Mouse (Mus musculus) kidney, postnatal 4 days (tissue): ENCODE measurements around the gene Mgll.

Source experiments
- DNase-seq, 2 experiments: peaks; one replicate each; pipeline ENCODE4 v3.0.0; 2021; ENCODE audit warnings: mixed read lengths in 2 of 2

Mgll gene

DNA sequence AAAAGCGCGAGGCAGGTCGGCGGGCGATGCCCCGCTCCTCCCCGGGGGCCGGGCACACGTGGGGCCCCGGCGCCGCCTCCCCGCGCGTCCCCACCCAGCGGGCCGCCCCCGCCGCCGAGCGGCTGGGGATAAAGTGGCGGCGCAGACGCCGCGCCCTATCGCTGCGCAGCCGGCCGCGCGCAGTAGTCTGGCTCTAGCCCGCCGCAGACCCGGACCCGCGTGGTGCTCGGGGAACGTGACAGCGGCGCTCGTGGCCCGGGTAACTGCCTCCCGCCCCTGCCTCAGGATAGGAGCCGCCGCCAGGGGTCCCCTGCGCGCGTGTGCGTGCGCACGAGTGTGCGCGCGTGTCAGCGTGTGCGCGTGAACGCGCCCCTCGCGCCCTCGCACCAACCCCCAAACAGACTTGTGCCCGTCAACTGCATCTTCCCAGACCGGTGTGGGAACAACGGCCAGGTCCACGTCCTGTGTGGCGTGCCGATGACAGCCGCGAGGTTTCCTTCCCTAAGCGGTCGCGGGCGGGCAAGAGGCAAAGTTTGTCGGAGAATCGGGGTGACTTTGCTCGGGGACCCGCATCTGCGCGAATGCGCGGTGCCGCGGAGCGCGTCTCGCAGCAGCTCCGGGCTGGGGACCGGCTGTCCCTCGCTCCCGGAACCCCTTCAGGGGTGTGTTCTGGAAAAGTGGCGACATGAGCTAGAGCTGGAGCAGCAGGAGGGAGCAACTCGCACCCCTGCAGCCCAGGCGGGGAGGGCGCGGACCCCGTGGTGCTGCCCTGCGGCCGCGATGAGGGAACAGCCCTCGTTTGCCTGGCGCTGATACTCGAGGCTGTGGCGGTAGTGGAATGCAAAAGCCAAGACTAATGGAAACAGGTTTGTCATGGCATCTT, at the start of gene Mgll:
TSS of gene Mgll (plus strand) at position 100 of the 883 bp plus-strand sequence.
- DNase-seq: peak; percentile 70 to 81

DNA sequence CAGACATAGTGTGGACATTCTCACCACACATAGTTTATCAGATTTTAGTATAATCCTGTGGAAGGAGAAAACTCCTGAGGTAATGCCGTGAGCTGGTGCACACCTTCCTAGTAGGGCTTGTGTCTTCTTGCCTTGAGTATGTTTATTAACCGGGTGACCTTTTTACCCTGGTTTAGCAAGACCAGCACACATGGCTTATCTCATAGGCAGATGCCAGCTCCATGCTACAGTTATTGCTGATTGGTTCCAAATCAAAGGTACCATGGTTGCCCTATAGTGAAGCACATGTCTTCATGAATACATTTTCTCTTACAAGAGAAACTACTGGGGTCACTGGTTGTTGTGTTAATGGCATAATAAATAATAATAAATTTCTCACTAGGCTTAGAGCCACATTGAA, 48.4 kb upstream of the Mgll start:
- DNase-seq: no peak

DNA sequence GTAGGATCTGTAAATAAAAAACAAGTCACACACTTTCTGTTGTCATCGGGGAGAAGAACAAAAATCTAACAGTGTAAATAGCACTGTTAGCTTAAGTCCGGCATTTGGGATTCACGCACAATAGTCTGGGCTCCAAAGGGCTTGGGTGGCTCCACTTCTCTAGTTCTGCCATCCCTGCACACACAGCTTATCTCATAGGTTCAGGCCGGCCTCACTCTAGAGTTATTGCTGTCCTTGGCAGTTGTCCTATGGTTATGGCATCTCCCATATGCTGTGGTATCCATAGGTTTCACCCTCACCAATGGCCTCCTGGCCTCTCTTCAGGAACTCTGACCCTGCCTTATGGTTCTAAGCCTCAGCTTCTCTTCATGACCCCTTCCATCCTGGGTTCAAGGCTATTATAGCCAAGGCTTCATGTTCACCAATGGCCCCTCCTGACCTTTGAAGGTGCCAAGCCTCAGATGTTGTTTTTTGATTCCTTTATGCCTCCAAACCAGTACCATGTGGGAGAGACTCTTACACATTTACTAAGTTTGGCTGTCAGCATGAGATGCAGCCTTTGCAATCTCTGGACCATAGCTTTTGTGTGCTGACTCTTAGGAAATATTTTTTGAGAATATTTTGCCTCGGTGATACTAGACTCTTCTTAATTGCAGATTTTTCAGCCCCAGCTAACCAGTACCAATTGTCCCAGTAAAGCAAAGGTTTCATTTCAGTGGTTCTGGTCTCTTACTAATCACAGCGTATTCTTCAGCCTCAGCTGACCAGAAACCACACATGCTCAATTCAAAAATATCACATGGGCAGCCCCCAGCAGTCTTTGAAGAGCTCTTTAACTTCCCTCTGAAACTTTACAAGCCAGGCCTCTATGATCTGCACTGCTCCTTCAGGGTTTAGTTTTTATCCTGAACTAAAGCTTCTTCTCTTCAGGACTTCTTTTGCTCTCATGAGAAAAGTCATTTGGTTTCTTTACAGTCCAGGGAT, 47.2 kb upstream of the Mgll start:
- no peak for DNase-seq

DNA sequence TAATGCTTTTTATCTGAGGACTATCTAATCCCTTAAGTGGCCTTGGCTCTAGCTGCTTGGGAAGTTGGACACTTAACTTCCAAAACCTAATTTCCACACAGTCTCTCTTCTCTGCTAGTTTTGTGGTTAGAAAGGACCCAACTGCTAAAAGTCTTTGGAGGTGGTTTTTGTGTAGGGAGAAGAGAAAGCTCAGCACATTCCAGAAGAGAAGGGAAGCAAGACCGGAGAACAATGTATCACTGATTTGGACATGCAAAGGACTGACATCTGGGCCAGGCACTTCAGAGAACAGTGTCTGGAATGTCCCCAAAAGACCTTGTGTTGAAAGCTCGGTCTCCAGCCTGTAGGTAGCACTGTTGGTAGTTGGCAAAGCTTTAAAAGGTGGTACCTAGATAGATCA, 46.5 kb upstream of the Mgll start:
- no peak for DNase-seq

DNA sequence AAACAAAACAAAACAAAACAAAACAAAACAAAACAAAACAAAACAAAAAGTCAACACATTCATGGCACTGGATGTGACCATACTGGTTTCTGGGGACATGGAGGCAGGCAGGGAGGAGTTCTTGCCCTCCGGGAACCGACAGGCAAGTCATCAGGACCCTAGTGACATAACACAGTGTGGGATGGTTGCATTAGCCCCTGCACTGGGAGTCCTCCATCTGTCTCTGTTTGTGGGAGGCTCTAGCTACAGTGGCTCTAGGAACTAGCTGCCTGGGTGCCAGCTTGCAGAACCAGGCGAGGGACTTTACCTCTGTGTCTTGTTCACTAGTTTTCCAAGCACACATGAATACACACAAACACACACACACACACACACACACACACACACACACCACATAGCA, 43.2 kb upstream of the Mgll start:
- no peak for DNase-seq

DNA sequence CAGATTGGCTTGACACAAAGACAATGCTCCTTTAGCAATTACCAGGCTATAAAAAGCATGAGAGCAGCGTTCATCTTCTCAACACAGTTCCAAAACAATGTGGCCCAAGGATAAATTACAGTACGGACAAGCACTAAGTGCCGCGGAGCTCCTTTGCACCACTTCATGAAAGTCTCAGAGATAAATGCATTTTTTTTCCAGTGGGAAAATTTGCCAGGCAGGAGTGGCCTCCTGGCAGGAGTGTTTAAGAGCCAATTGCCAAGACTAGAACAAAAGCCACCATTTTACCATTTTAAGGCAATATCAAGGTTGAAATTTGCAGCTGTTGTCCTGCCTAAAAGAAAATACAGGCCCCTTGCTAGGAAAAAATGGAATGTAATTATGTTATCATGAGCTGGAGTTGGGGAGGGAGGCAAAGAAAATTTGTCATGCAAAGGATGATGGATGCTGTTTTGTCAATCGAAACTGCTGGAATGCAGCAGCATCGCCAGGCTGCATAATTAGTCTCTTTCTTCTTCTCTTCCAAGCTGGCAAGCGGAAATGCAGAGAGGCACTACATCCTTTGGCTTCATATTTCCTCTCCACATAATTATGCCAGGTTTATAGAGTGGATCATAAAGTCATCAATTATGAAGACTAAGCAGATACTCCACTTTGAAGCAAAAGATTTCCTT, 40.7 kb upstream of the Mgll start:
- no peak for DNase-seq

DNA sequence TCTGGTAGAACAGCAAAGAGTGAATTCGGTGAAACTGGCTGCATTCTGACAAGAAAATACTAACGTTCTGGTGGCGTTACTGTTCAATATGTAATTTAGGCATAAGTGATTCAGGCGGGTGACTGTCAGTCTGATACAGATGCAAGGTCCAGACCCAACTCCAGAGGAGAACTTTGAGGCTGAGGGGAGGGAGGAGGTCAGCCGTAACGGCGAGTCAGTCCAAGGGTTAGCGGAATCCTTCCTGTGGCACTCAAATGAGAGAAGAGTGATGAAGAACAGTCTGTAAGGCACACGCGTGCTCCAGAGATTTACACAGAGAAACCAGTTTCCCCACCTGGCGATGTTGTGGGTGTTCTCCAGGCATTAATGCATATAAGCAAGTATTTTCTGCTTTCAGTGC, 36.0 kb upstream of the Mgll start:
- peak in 1 of 2 experiments; percentile 27 for DNase-seq

DNA sequence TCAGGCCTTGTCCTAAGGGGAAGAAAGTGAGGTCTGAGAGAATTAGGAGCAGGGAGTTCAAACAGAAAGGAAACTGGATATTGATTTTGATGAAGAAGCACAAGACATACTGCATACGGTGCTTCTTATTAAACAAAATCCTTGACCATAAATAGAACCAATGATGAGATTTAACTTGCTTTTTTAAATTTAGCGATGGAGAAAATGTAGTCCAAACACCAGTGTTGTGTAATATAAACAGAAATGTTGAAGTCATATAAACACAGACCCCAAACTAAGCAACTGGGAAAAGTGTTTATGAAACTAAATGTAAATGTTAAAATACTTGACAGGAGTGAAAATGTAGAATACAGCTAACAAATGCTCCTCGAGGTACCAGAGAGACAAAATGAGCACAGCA, 35.5 kb upstream of the Mgll start:
- DNase-seq: no peak

DNA sequence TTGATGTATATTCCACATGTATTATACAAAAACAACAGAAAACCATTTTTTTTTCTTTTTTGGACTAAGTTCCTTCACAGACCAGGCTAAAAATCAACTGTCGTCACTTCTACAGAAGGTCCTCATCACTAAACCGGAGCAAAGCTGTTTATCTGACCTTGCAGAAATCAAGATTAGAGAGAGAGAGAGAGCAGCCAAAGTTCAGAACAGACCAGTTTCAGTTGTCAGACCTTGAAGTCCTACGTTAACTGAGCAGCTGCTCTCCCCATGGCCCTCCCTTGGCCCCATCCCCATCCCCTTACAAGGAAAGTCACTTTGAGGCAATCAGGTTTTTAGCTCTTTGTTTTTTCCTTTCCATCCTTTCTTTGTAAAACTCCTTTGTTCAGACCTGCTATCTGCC, 34.0 kb upstream of the Mgll start:
- DNase-seq: peak in 1 of 2 experiments; percentile 35

DNA sequence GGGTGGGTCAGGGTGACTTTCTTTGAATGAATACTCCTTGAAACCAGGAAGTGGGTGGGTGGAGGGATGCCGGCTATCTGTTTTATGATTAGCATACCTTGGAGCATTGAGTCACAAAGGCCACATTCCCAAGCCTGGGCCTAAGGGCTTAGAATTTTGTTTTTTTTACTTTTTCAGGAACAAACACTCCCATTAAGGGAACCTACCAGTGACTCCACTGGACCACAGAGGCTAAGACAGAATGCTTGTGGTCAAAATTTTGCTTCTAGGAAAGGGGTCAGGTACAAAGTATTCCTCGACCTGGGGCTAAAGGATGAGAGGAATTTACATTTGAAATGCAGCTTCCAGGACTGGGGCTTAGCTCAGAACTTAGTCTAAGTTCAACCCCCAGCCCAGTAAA, 32.9 kb upstream of the Mgll start:
- no peak for DNase-seq

DNA sequence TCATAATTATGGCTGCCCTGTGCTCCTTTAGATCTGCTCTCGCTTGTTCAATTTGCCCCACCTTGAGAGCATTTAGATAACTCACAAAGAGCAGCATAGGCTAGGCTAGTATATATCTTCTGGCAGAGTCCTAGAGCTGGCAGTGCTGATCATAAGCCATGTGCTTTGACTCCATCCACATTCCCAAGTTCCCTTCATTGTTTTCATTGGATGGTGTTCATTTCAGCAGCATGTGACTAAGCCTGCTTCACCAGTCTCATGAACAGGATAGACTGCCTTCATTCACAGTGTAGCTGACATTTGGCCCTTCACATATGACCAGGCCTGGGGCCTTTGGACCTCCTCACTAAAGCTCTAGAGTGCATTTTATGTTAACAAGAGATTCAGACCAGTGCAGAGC, 21.3 kb upstream of the Mgll start:
- no peak for DNase-seq

DNA sequence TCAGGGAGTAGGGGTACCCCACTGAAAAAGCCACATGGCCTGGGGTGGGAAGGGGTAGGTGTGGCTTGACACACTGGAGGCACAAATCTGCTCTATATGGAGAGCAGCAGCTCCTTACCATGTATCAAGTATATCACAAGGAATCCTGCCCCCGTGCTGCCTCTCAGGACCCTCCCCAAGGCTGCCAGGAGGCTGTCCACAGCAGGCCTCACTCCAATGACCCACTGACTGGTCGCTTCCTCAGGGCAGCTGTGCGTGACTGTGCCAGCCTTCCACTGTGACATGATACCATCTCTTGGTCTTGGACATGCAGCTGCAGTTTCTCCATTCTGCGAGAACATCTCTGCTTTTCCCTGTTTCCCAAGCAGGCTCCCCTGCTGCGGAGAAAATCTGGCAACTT, 20.5 kb upstream of the Mgll start:
- no peak for DNase-seq

DNA sequence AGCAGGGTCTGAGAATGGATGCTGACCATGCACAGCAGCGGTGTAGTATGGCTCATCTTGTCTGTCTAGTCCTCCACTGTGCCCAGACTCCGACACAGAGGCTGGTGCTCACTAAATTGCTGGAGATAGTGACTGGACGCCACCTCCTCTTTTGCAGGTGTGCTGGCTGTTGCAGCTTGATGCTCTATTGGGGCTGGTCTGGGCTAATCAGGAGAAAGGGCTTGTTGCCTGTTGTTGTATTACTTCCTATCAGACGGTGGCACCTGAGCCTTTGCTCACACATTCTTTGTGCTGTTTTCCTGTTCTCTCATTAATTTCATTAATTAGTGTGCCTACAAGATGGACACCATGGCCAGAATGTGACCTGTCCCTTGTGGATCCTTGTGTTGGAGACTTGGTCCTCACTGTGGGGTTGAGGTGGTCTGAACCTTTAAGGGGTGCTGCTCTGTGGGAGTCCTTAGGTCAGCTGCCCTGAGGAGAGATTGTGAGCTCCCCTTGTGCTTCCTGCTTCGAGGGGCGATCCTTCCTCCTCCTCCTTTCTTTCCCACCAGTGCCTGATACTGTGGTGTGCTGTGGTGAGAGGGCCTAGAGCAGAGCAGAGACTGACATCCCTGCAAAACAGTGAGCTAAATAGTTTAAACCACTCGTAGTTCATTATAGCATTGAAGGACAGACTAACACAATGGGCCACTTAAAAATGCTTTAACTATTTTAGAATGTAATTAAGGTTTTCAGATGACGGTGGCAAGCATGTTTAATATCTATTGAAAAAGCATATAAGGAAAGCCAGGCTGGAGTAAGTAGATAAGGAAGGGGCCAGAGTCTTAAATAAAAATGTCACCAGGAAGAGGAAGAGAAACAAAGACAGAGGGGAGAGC, 15.6 kb upstream of the Mgll start:
- DNase-seq: no peak

DNA sequence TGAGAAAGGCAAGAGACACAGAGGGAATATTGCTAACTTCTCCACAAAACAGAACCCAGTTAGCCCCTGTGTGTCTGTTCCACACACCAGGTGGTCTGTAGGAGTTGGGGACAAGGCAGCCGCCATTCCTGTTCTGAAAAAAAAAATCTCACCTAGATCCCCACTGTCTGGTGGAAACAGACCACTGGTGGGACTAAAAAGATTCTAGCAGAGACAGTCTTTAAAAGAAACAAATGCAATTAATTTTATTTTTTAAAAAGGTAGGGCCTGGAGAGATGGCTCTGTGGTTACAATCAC, 15.0 kb upstream of the Mgll start:
- DNase-seq: no peak

DNA sequence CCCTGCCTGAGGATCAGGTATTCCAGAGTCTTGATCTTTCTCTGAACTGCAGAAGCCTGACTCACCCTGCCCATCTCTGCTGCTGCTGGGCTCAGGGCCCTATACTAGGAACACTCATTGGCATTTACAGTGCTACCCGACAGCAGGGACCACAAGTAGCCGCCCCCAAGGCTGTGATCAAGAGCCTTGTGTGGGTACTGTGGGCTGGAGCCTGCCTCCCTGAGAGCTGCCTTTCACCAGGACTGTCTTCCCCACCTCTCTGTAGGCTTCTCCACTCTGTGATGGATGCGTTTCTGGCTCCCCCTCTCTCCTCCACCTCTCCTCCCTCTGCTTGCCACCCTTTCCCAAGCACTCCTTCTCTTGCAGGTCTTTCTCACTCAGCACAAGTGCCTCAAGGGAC, 12.9 kb upstream of the Mgll start:
- DNase-seq: no peak

DNA sequence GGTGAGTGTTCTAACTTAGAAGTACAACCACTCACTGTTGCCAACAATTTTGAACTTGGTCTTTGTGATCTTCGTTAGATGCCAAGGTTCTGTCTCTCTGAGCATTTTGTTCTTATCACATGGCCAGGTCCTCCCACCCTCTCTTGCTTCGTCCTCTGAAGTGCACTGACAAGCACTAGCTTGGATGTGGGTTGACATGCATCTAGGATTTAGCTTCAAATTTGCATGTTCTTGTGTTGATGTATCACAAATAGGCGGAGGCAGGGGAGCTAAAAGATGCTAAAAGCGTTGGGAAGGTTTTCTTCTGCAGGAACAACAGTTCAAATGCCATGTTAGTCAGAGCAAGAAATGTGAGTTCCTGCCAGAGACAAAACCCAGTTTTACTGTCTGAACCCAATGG, 12.1 kb upstream of the Mgll start:
- no peak for DNase-seq

DNA sequence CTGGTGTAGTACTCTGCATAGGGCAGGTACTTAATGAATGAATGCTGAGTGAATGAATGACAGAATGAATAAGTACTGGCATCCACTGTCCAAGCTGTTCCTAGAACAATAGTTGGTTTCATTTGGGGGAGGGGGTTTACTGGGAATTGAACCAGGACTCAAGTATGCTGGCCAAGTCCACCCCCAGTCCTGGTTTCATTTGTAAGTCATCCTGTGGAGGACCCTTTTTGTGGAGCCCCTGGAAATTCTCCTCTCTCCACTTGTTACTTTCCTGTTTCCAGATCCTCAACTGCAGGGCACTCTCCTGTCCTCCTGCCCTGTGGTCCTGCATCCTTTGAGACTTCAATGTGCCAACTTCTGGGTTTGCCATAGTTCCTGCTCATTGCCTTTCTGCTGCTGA, 10.9 kb upstream of the Mgll start:
- DNase-seq: no peak

DNA sequence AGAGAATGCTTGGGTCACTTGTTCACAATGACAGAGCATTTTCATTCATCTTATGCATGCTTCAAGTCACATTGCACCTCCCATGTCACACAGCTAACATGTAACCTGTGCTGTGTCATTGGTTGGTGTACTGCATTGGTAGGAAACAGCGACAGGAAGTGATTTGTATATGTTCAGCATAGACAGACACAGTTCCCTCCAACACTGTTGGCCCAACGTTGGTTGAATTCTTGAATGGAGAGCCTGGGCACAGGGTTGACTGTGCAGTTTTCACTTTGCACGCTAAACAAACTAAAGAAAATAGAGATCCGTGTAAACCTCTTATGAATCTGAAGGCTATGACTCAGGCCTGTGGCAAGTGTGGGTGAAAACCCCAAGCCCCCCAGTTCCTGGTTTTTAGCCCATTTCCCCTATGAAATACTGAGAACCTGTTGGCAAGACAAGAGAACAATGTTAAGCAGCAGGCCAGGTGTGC, 10.0 kb upstream of the Mgll start:
- DNase-seq: no peak

DNA sequence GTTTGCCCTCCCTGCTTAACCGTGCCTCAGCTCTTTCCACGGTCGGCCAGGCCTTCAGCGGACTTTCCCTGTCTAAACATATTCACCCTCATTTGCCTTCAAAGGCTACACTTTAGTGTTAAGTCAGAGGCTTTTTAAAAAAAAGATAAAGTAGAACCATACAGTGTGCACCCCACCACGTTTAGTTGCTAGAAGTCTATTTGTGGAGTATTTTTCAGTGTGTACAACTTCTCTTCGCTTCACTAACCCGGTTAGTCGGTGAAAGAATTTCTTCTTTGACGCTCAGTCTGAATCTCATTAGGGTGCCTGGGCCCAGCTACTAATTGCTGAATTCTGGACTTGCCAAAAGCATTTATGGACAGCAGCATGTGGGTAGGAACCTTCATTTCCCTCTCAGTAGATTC, 8.8 kb upstream of the Mgll start:
- DNase-seq: no peak

DNA sequence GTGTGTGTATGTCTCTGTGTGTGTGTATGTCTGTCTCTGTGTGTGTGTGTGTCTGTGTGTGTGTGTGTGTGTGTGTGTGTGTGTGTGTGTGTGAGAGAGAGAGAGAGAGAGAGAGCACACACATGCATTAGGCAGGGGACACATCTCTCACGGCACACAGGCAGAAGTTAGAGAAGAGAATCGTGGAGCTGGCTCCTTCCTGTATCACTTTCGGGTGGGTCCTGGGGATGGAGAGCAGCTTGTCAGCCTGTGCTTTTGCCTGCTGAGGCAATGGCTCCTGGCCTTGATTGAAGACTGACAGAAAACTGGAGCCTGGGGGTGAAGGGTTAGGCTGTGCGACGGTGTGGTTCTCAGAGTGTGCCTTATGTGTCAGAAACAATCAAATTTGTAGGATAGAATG, 8.2 kb upstream of the Mgll start:
- no peak for DNase-seq

DNA sequence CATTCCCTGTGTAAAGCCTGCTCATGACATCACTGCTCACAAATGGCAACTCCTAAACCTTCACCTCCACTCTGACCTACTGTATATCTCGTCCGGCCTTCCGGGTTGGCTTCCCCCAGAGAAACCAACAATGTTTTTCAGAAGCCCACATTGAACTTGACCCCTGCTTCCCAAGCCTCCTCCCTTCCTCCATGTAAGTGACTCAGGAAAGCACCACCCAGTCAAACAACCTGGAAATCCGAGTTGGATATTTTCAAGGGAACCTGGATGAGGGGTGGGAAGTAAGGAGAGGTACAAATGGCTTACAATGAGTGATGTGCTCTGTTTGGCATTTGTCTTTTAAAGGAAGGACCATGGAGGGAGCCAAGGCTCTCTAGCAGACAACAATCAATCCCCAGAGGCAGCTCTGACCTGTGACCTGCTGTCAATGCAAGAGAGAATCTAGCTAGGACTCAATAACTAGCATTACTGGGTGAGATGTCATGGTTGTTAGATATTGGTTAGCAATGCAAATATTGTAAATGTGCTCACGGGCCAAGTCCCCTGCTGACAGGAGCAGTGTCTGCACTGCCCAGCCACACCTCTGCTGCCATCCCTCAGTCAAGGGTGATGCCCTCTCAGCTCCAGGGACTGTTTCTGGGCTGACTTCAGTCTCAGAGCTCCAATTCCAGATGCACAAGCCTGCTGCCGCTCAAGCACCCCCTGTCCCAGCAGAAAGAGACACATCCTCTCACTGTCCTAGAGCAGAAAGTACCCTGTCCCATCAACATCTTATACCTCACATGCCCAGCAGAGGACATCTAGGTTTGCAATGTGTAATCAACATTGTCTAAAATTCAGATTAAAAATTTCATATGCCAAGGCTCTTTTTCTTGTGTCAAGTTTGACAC, 6.8 kb upstream of the Mgll start:
- DNase-seq: no peak
